ENCODE assay signal across 14 mouse cellular contexts in genomic region chr7:98823896-98824822, GRCm38 (mm10). TPM values are rescaled to one million over a fixed set of nuclear protein-coding genes. Genes with fewer than 3 reads are reported as not detected.
"Had no signal": no experiment of that assay in that cellular context is flagged by ENCODE, and none has a peak within 500 bp of the region (broad histone marks: within the 10 kb centered on the region; RNA-seq: fewer than 3 reads in every experiment).

No protein-coding gene starts in this region.

- H3K4me2 ChIP-seq: liver, embryonic 12.5 days; lung, embryonic 14.5 days; midbrain, embryonic 11.5 days; midbrain, embryonic 15.5 days; neural tube, embryonic 12.5 days; stomach, embryonic 15.5 days had no signal

- ATAC-seq: liver, embryonic 12.5 days; midbrain, embryonic 15.5 days had no signal

- H3K9me3 ChIP-seq: liver, embryonic 12.5 days; megakaryocyte, embryonic 14.5 days; midbrain, embryonic 15.5 days; neural tube, embryonic 12.5 days; stomach, embryonic 15.5 days had no signal

- DNase-seq: kidney, postnatal 25 days; lung, embryonic 14.5 days; lung, postnatal 10 days; right cerebral cortex, postnatal 4 days; spleen, adult 18-20 months; thymus, adult 2 months; thymus, postnatal 25 days had no signal

- H3K27ac ChIP-seq: liver, embryonic 12.5 days; macrophage; midbrain, embryonic 15.5 days; neural tube, embryonic 12.5 days; stomach, embryonic 15.5 days had no signal

- H3K36me3 ChIP-seq: liver, embryonic 12.5 days; midbrain, embryonic 15.5 days; neural tube, embryonic 12.5 days; stomach, embryonic 15.5 days had no signal

- H3K9ac ChIP-seq: liver, embryonic 12.5 days; lung, embryonic 14.5 days; midbrain, embryonic 15.5 days; neural tube, embryonic 12.5 days; stomach, embryonic 15.5 days had no signal

- H3K4me1 ChIP-seq: liver, embryonic 12.5 days; midbrain, embryonic 15.5 days had no signal

- H3K4me3 ChIP-seq: liver, embryonic 12.5 days; megakaryocyte, embryonic 14.5 days; midbrain, embryonic 15.5 days; neural tube, embryonic 12.5 days; stomach, embryonic 15.5 days had no signal

- H3K27me3 ChIP-seq: midbrain, embryonic 15.5 days; neural tube, embryonic 12.5 days; stomach, embryonic 15.5 days had no signal

RNA-seq across cellular contexts. Expression of gene Wnt11, which starts 10.8 kb away (rescaled TPM):
- polyA plus RNA-seq: macrophage had no signal
